Mouse (Mus musculus): ENCODE data around the gene Mtx3.
"Not testable (repeated sequence)": the region's sequence is repeated elsewhere in the genome, so short reads cannot be mapped to it uniquely, and the experiment has no call there.

The Mtx3 gene

GRCm38 (mm10) chr13:92844586-92845221, at the start of gene Mtx3:
Mtx3 (plus strand) TSS chr13:92844760.
- peak; percentile 83 for DNase-seq (ENCODE audit: low read depth, low spot score)

- DNase-seq (ENCODE audit: low read depth, low spot score), result no peak
Measured at GRCm38 (mm10) chr13:92798830-92799229, 45.7 kb upstream of the Mtx3 start.

DNA sequence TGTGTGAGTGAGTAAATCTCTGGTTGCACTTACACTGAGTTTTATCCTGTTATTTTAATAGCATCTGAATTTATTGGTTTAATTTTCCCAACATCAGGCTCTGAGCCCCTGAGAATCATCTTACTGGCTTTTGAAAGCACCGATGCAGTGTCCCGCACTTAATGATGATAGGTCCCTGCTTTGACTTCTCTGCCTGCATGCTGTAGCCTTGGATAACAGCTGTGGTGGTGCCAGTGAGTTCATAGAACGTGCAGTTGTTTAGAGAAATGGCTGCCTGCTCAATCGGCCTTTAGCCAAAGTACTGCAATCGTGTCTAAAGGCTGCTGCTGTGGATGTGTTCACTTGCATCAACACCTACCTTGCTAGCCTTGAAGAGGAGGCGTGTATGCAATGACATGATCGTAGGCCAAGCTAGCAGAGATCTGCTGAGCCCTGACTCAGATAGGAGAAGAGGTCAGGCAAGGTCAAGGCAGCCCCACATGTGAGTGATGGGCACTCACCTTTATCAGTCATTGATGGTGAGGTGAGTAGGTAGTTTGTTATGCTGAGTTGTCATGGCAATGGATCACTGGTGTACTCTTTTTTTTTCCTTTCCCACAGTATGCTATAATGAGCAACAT, 45.1 kb upstream of the Mtx3 start:
- DNase-seq (ENCODE audit: low read depth, low spot score), result no peak

DNA sequence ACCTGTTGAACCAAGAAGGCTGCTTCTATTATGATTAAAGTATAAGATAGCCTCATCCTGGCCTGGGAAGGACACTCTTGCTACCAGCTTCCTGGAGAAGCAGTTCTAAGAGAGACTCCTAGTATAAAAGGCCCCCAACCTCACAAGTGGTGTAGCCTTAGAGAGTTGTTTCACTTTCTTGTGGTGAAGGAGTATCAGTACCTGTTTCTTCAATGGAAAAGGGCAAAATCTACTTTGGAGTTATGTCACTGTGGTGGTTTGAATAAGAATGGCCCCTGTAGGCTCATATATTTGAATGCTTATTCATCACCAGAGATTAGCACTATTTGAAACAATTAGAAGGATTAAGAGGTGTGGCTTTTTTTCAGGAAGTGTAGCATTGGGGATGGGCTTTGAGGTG, 37.8 kb upstream of the Mtx3 start:
- DNase-seq (ENCODE audit: low read depth, low spot score), result no peak

DNA sequence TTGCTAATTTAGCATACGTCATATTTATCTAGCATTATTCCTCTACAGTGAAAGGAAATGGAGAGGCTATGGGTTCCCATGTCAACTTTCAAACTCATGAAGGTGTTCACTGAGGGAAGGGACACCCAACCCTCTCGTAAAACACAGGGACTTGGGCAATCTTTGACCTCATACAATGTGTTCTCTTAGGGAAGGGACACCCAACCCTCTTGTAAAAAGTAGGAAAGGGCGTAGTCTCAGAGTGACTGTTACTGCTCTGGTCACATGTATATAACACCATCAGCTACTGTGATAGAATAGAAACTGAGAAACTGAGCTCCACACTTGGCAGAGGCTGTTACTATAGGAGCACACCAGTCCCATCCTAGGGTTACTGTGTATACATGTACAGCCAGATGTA, 36.7 kb upstream of the Mtx3 start:
- DNase-seq (ENCODE audit: low read depth, low spot score), result no peak

DNA sequence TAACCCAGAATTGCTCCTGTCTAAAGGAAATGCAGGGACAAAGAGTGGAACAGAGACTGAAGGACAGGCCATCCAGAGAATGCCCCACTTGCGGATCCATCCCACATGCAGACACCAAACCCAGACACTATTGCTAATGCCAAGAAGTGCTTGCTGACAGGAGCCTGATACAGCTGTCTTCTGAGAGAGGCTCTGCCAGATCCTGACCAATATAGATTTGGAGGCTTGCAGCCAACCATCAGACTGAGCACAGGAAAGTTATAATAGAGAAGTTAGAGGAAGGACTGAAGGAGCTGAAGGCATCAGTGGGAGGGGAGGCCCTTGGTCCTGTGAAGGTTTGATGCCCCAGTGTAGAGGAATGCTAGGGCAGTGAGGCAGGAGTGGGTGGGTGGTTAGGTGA, 34.0 kb upstream of the Mtx3 start:
- not testable (repeated sequence) for DNase-seq (ENCODE audit: low read depth, low spot score)

DNA sequence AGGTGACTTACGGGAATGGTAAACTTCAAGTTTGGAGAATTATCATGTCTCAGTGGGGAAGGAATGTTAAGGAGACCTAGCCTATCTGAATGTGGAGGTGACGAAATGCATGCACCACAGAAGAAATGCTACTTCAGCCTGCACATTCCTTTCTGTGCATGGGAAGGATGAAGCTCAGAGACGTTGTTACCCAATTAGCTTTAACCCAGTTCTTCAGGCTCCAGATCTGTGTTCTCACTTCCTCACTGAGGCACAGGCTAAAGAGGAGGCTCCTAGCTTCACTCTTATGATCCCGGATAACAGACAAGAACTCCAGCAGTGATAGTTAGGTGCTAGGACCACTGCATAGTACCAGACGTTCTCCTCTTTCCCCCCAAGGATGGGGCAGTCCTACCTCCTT, 28.2 kb upstream of the Mtx3 start:
- no peak for DNase-seq (ENCODE audit: low read depth, low spot score)

DNA sequence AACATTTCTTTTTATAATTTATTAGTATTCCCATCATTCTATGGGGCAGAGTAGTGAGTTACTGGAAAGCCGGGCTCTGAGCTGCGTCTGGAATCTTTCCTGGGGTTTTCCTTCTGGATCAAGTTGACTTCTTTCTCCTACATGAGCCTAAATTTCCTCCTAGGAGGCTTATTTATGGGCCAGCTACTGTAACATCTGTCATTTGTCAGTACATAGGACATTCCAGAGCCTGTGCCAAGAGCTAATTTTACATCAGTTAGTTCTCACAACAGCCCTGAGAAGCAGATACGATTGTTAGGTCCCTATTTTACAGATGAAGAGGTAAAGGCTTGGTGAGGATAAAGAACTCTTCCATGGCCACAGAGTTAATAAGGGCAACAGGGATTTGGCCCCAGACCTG, 27.2 kb upstream of the Mtx3 start:
- no peak for DNase-seq (ENCODE audit: low read depth, low spot score)

- no peak for DNase-seq (ENCODE audit: low read depth, low spot score)
Measured at GRCm38 (mm10) chr13:92828820-92829219, 15.7 kb upstream of the Mtx3 start.

- no peak for DNase-seq (ENCODE audit: low read depth, low spot score)
Measured at GRCm38 (mm10) chr13:92833162-92833561, 11.4 kb upstream of the Mtx3 start.

DNA sequence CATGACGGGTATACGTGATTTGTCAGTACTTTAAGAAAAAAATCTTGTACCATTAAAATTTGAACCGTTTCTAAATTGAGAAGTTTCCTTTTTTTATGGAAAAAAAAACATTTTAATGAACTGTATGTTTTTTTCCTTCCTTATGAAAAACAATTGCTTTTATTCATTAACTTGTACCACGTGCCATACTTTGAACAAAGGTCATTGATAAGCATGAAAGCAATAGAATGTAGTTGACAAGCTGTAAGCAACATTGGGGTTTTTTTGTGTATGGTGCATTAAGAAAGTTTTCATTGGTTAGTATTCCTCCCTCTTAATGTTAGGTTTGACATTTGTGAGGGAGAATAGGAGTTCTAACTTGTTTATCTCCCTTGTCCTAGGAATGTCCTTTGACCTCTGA, 1.9 kb downstream of the Mtx3 start:
- DNase-seq (ENCODE audit: low read depth, low spot score), result no peak

DNA sequence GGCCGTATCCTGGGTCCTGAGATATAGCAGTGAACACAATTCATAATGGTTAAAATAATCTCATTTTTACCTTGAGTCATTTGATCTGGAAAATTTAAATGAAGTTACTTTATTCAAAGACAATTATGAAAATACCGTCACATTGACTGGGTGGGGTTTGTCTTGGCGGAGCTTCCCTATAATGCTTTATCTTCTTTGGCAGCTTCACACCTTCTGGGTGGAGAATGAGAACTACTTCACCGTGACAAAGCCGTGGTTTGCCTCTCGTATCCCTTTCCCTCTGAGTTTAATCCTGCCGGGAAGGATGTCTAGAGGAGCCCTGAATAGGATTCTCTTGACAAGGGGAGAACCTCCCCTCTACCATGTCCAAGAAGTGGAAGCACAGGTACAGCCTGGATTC, 2.8 kb downstream of the Mtx3 start:
- DNase-seq (ENCODE audit: low read depth, low spot score), result no peak

DNA sequence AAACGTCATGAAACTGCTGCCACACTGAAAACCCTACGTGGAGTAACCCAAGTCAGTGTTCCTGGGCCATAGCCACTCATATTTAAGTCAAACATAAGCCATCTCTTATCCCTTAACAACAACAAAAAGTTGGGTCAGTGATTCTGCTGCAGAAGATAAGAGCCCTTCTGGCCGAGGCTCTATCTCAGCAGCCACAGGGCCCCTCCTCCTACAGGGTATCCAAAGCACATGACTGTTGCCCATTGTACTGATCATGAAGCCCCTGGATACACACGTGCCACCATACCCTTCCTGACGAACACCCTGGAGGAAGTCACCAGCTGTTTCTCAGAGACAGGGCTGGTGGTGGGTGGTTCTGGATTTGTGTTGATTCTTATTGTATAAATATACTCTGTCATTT, 3.4 kb downstream of the Mtx3 start:
- DNase-seq (ENCODE audit: low read depth, low spot score), result no peak

DNA sequence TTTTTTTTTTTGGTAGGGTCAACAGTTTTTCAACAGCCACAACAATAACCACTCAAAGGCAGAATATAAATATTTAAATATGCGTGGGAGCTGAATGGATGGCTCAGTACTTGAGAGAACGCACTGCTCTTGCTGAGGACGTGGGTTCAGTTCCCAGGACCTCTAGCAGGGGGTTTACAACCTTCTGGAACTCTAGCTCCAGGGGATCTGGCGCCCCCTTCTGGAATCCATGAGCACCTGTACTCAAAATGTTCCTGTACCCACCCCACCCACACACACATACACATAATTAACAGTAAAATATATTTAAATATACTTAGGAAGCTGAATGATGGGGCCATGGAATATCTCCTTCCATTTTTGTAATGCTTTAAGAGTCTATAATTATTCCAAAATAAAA, 11.3 kb downstream of the Mtx3 start:
- peak; percentile 55 for DNase-seq (ENCODE audit: low read depth, low spot score)

- DNase-seq (ENCODE audit: low read depth, low spot score), result no peak
Measured at GRCm38 (mm10) chr13:92858808-92859207, 14.2 kb downstream of the Mtx3 start.

- DNase-seq (ENCODE audit: low read depth, low spot score), result no peak
Measured at GRCm38 (mm10) chr13:92859959-92860358, 15.4 kb downstream of the Mtx3 start.

DNA sequence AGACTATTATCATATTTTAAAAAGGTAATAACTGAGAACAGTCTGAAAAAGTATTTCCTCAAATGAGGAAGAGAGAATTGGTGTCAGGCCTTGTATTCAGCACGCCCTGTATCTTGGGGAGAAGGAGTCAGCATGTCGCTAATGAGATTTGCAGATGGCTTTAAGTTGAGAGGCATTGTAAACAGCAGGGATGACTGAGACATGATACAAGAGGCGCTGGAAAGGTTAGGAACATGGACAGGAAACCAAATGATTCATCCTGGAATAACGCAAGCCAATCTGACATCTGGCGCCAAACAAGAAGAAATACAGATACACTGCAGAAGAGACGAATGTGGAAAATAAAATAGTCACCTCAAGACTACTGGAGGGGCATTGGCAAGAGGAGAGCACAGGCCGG, 20.8 kb downstream of the Mtx3 start:
- no peak for DNase-seq (ENCODE audit: low read depth, low spot score)

DNA sequence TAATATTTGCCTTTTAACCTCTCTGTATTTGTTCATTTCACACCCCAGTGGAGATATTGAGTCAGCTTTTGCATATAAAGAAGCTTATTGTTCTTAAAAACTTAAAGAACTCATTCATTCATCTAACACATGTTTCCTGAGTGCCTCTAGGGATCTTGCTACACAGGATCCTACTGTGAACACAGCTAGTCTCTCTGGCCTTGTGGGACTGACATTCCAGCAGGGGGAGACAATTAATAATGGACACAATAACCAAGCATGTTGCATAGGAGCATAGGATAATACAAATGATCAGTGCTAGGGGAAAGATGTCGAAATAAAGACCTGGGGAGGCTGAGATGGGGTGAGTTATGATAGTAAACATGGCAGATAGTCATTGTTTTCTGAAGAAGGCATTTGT, 22.1 kb downstream of the Mtx3 start:
- DNase-seq (ENCODE audit: low read depth, low spot score), result no peak

DNA sequence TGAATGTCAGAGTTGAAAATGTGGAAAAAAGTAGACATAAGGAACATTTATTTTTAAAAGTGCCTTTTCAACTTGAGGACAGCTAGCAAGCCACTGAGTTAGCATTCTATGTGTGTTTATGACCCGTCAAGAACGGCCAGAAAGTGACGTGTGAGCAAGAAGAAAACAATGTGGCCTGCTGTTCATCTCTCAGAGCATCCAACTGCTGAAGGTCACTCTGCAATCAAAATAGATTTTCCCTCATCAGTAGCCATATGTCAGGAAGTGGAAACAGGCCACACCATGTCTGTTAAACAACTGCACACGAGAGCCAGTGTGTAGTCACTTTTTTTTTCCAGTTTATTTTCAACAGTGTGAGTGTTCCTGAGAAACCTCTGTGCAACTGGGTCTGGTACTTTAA, 35.0 kb downstream of the Mtx3 start:
- DNase-seq (ENCODE audit: low read depth, low spot score), result no peak

- DNase-seq (ENCODE audit: low read depth, low spot score), result no peak
Measured at GRCm38 (mm10) chr13:92879933-92880332, 35.4 kb downstream of the Mtx3 start.

DNA sequence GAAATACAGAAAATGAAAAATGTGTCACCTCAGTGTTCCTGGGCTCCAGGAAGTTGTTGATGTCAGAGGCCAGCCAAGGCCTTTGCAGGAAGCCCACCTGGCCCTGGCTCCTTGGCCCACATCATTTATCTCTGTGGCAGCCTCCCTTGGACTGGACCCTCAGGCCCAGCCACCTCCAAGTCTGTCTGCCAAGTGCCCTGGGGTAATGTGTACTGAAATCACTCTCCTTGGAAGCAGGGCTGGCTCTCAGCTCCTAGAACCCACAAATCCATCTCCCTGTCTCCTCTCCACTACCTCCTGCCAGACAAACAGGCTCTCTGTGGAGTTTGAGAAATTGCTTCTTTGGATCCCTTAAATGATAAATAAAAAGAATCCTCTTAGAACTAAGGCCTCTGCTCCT, 36.0 kb downstream of the Mtx3 start:
- no peak for DNase-seq (ENCODE audit: low read depth, low spot score)

DNA sequence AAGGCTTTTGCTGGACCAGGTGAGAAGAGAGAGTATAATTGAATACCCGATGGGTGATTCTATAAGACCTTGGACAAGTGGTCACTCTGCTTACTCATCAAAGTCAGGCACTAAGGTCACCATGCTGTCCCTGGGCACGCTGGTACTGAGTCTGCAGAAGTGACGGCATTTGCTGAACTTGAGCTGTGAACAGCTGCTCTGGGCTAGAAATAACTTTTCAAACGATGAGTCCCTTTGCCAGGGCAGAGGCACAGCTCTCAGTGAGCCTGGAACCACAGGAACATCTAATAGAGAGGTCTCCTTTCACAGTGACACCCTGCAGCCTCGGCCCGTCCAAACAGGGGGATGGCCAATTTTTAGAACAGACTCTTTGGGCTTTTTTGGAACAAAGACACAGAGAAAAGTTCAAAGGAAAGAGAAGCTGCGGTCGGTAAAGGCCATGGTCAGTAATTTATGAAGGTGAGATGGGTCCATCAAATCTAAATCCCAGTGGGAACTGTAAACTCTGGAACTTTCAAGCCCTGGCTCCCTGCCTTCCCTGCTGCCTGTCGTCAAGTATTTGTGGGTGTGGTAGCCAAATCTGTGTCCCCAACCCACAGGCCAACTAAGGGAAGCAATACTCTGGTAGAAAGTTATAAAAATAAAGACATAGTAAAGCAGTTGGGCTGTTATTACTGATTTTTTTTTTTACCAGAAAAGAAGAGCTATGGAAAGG, 37.9 kb downstream of the Mtx3 start:
- no peak for DNase-seq (ENCODE audit: low read depth, low spot score)

Data from ES-CJ7 (cell line).